Mouse (Mus musculus) spleen, embryonic (tissue): Measurements from ENCODE around the gene Rassf8.

ENCODE experiments used
- CTCF ChIA-PET: fragments of 350-600 bp; sonication (Branson Sonifier 250); formaldehyde crosslinking; loops from one replicate; lab custom pipeline; 2022; lab: Charles Lee

Rassf8 gene

GRCm38 (mm10) chr6:145858414-145858813 lies 111.9 kb downstream of the Rassf8 start:
- CTCF ChIA-PET, result no interaction called here

- CTCF ChIA-PET, result no interaction called here
These were observed 113.8 kb downstream of the Rassf8 start for GRCm38 (mm10) chr6:145860350-145860749.

GRCm38 (mm10) chr6:145861462-145862227 lies 115.1 kb downstream of the Rassf8 start:
- CTCF ChIA-PET, result interaction anchor here (0.7 kb wide), 1 partner anchor 1255 kb away, joined by 7 read pairs; no protein-coding TSS in a partner anchor

- CTCF ChIA-PET, result interaction anchor here (0.7 kb wide), 1 partner anchor 1255 kb away, joined by 7 read pairs; no protein-coding TSS in a partner anchor
These were observed 115.8 kb downstream of the Rassf8 start for GRCm38 (mm10) chr6:145862321-145862720.

GRCm38 (mm10) chr6:145862739-145863064 lies 116.2 kb downstream of the Rassf8 start:
- CTCF ChIA-PET, result no interaction called here

- CTCF ChIA-PET, result no interaction called here
These were observed 116.8 kb downstream of the Rassf8 start for GRCm38 (mm10) chr6:145863065-145863971.

GRCm38 (mm10) chr6:145864171-145864570 lies 117.6 kb downstream of the Rassf8 start:
- CTCF ChIA-PET, result interaction anchor here (0.6 to 0.7 kb wide), 2 partner anchors 33 to 71 kb away, joined by 3 to 4 read pairs; no protein-coding TSS in a partner anchor

GRCm38 (mm10) chr6:145865289-145865885 lies 118.8 kb downstream of the Rassf8 start, which contains the start of gene Bhlhe41:
TSS of gene Bhlhe41 (minus strand) at chr6:145865558.
- CTCF ChIA-PET, result no interaction called here

- CTCF ChIA-PET, result interaction anchor here (0.6 to 0.7 kb wide), 2 partner anchors 10 to 45 kb away, joined by 3 read pairs; no protein-coding TSS in a partner anchor
These were observed 119.6 kb downstream of the Rassf8 start for GRCm38 (mm10) chr6:145865886-145866851.

- CTCF ChIA-PET, result no interaction called here
These were observed 120.6 kb downstream of the Rassf8 start for GRCm38 (mm10) chr6:145867111-145867510.
